11 mouse cellular contexts compared by ENCODE assay signal in the genomic region with DNA sequence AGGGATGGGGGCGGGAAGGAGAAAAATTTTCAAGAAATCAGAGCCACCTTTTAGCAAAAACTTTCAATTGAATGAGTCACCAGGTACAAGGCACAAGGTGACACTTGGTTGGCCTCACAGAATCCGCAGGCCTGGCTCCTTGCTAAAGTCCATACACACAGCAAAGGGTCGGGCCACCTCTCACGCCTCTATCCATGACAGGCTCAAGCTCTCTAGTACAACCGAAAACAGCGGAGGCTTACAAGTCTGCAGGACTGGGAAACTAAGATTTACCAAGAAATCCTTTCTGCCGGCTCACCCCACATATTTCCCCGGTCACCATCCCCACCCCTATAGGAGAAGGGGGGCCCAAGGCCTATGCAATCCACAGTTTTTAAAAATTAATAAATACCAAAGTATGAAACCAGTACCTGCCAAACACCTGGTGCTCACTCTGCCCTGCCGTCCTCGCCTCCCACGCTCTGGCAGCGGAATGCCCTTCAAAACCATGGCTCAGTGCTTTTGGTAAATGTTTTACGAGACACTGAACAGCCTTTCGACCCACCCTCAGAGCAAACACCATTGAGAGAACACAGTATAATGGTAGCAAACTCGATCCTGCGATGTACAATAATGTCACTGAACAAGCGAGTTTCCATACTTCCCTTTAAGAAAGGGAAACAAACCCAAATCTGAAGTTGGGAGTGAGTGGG.
A peak's percentile ranks its signal among the peaks of the same experiment; 100 is the strongest.
DNase-seq lines count a peak whose midpoint lies in the region; ATAC-seq and TF ChIP-seq lines count a peak whose summit lies in the region.
"Had no signal": no experiment of that assay in that cellular context is flagged by ENCODE, and none has a peak within 500 bp of the region (broad histone marks: within the 10 kb centered on the region; RNA-seq: fewer than 3 reads in every experiment).

No protein-coding gene starts in this region.

- no peaks in the 10 kb centered on the region for H3K36me3 ChIP-seq in erythroblast, embryonic 14.5 days (ENCODE audit: control insufficient read depth)
- no peaks in the 10 kb centered on the region for H3K36me3 ChIP-seq in kidney, embryonic 15.5 days
- no peaks in the 10 kb centered on the region for H3K36me3 ChIP-seq in liver, embryonic 14.5 days (replicated peaks; ENCODE audit: control insufficient read depth, insufficient read depth, low read depth)
- H3K36me3 ChIP-seq in small intestine, adult 2 months (ENCODE audit: control insufficient read depth, insufficient read depth, low read length): peaks cover 3% of the 10 kb centered on the region
- H3K36me3 ChIP-seq: heart, embryonic 15.5 days had no signal

- no peaks in the 10 kb centered on the region for H3K27me3 ChIP-seq in erythroblast, embryonic 14.5 days (ENCODE audit: control insufficient read depth)
- H3K27me3 ChIP-seq in kidney, embryonic 15.5 days: no peaks in the 10 kb centered on the region
- no peaks in the 10 kb centered on the region for H3K27me3 ChIP-seq in liver, embryonic 14.5 days (ENCODE audit: control insufficient read depth, insufficient read depth, low read length)
- H3K27me3 ChIP-seq in small intestine, adult 2 months (ENCODE audit: control insufficient read depth, insufficient read depth, low read length): no peaks in the 10 kb centered on the region
- H3K27me3 ChIP-seq: heart, embryonic 15.5 days had no signal

- TF ChIP-seq POLR2A in small intestine, adult 2 months (IDR thresholded peaks at IDR 0.05; ENCODE audit: low read depth, low read length): peak; percentile 89

- no peak for TF ChIP-seq CTCF in liver, embryonic 14.5 days (IDR thresholded peaks at IDR 0.05; ENCODE audit: low read depth)
- peak; percentile 14; the same call in 1 of the 2 replicates for TF ChIP-seq CTCF in small intestine, adult 2 months (IDR thresholded peaks at IDR 0.05; ENCODE audit: extremely low read depth, insufficient read length, insufficient replicate concordance, low read depth, low read length)

- H3K4me3 ChIP-seq in erythroblast, embryonic 14.5 days (replicated peaks): peak overlapping the region; percentile 40
- peak overlapping the region; percentile 31 for H3K4me3 ChIP-seq in kidney, embryonic 15.5 days (replicated peaks)
- peak overlapping the region; percentile 33 to 56 for H3K4me3 ChIP-seq in liver, embryonic 14.5 days (ENCODE audit: insufficient read depth in 1 of 2, low read depth in 2 of 2, low read length in 2 of 2)
- peak overlapping the region; percentile 73 for H3K4me3 ChIP-seq in small intestine, adult 2 months (ENCODE audit: low read depth, low read length)
- H3K4me3 ChIP-seq: heart, embryonic 15.5 days; left cerebral cortex, adult 2 months had no signal

- H3K4me2 ChIP-seq in kidney, embryonic 15.5 days: peak overlapping the region; percentile 46
- H3K4me2 ChIP-seq in liver, embryonic 14.5 days (ENCODE audit: low read depth): peak overlapping the region; percentile 40
- H3K4me2 ChIP-seq: heart, embryonic 15.5 days had no signal

- no peak for DNase-seq in liver, embryonic 14.5 days (ENCODE audit: low read depth in 3 of 3, low spot score in 3 of 3)
- no peak for DNase-seq in layer of hippocampus, adult 11-12 months (ENCODE audit: low spot score)
- DNase-seq in frontal cortex, adult 2 months (ENCODE audit: extremely low spot score in 1 of 2, low spot score in 1 of 2): no peak
- DNase-seq: gastrocnemius, postnatal 10 days had no signal

- no peak for TF ChIP-seq EP300 in liver, embryonic 14.5 days (IDR thresholded peaks at IDR 0.05; ENCODE audit: low read depth)

- no peak for ATAC-seq in erythroblast, adult 5-6 weeks (replicated peaks; ENCODE audit: low FRiP score, poor library complexity, severe bottlenecking)
- peak; percentile 81 for ATAC-seq in kidney, embryonic 15.5 days (replicated peaks; ENCODE audit: low FRiP score)
- 0 out of 2 replicates have a peak, but pooled peaks have one; percentile 45 for ATAC-seq in liver, embryonic 14.5 days (ENCODE audit: insufficient read depth)
- ATAC-seq in monocyte, adult 5-6 weeks (replicated peaks; ENCODE audit: insufficient number of reproducible peaks, low FRiP score, low TSS enrichment, poor library complexity, severe bottlenecking): no peak

- H3K9ac ChIP-seq in kidney, embryonic 15.5 days: no peak overlapping the region
- no peak overlapping the region; the same call in 1 of the 2 replicates for H3K9ac ChIP-seq in liver, embryonic 14.5 days (replicated peaks)
- H3K9ac ChIP-seq: heart, embryonic 15.5 days had no signal

- H3K9me3 ChIP-seq in erythroblast, embryonic 14.5 days (ENCODE audit: control insufficient read depth, low read length): no peaks in the 10 kb centered on the region
- no peaks in the 10 kb centered on the region for H3K9me3 ChIP-seq in kidney, embryonic 15.5 days (replicated peaks)
- no peaks in the 10 kb centered on the region for H3K9me3 ChIP-seq in liver, embryonic 14.5 days (ENCODE audit: control insufficient read depth, low read length)
- H3K9me3 ChIP-seq: heart, embryonic 15.5 days had no signal

- H3K27ac ChIP-seq in kidney, embryonic 15.5 days: peak overlapping the region; percentile 92
- no peak overlapping the region for H3K27ac ChIP-seq in liver, embryonic 14.5 days
- H3K27ac ChIP-seq in small intestine, adult 2 months (ENCODE audit: insufficient read depth, low read depth, low read length): peak overlapping the region; percentile 98
- H3K27ac ChIP-seq: left cerebral cortex, adult 2 months had no signal

- 47% methylated on average over 17 of the region's 17 CpGs for WGBS in kidney, embryonic 15.5 days
- WGBS in liver, embryonic 14.5 days (ENCODE audit: insufficient replicate concordance): 64% methylated on average over 17 of the region's 17 CpGs
- 29% methylated on average over 17 of the region's 17 CpGs for WGBS in small intestine, adult 2 months

- H3K4me1 ChIP-seq in erythroblast, embryonic 14.5 days (ENCODE audit: control insufficient read depth): no peaks in the 10 kb centered on the region; the same call in 1 of the 2 replicates
- H3K4me1 ChIP-seq in kidney, embryonic 15.5 days: peaks cover 46% of the 10 kb centered on the region
- H3K4me1 ChIP-seq in liver, embryonic 14.5 days (replicated peaks; ENCODE audit: control insufficient read depth in 2 of 2, insufficient read depth in 2 of 2, low read length in 1 of 2): peaks cover 0 to 9% of the 10 kb centered on the region in 2 experiments; a peak in 2 of 4 replicates
- H3K4me1 ChIP-seq in small intestine, adult 2 months (ENCODE audit: control insufficient read depth, insufficient read depth, insufficient read length, low read length): peaks cover 14% of the 10 kb centered on the region

Comparison
In these comparisons a context has a peak if more than half of its experiments do, and no peak if none do; other contexts are left out.
1. ATAC-seq: peak in kidney, embryonic 15.5 days (single experiment) and liver, embryonic 14.5 days (single experiment); none in erythroblast, adult 5-6 weeks (single experiment) and monocyte, adult 5-6 weeks (single experiment).
2. Peak in every context shown above with its lines, with median percentiles within 50 percentile points of each other: H3K4me3 ChIP-seq.